Mouse (Mus musculus) skeletal muscle tissue, adult 2 months (tissue): Measurements from ENCODE around the gene Mrps11.

ENCODE experiments used
- DNase-seq: peaks from one replicate; pipeline ENCODE4 v3.0.0-alpha.2; 2012; ENCODE audit warnings: low read depth, low spot score

Mrps11 gene

DNA sequence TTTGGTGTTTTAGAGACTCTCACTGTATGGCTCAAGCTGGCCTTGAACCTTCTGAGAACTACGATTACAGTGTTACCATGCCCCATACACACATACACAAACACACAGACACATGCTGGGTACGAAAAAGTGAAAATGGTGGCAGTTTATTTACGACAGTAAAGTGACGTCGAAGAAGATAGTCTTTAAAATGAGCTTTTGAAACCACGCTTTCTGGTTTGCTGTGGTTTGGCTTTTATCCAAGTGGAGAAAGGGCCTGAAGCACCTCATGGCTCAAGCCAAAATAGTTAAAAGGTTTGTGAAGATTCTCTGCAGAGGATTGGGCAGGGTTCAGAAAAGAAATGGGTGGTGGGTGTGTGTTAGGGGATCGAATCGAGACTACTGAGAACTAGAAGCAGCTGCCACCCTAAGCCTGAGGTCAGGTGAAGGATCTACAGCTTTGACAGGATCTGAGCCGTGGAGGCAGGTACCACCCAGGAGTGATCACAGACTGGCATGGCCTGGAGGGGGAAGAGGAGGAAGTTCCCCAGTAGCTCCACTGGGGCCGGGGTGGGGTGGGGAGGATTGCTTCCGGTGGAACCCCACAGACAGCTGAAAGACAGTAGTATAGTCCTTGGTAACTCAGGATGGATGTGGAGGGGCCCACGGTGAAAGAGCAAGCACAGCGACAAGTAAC is 11.1 kb downstream of the Mrps11 start:
- DNase-seq, result no peak

- no peak for DNase-seq
Observed at GRCm38 (mm10) chr7:78794571-78795092, 11.7 kb downstream of the Mrps11 start.

- no peak for DNase-seq
Observed at GRCm38 (mm10) chr7:78796624-78797023, 13.7 kb downstream of the Mrps11 start.

- no peak for DNase-seq
Observed at GRCm38 (mm10) chr7:78797843-78798455, 15.0 kb downstream of the Mrps11 start.

GRCm38 (mm10) chr7:78799730-78800496 is 17.0 kb downstream of the Mrps11 start:
- DNase-seq, result no peak

DNA sequence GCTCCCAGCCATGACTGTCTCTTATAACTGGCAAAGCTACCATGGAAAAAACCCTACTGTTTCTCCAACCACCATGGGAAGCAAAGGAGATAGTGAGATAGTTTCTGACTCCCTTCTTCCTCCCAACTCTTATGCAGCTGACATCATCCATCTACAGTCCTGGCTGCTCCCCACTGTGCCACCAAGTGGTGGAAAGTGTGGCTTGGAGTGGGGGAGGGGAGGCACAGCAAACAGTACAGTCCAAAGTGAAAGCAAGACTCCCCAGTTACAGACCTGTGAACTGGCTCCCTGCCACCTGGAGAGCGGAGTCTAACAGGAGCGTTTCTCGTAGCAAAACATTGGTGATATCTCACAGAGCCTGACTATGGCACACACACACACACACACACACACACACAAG is 20.9 kb downstream of the Mrps11 start:
- no peak for DNase-seq

DNA sequence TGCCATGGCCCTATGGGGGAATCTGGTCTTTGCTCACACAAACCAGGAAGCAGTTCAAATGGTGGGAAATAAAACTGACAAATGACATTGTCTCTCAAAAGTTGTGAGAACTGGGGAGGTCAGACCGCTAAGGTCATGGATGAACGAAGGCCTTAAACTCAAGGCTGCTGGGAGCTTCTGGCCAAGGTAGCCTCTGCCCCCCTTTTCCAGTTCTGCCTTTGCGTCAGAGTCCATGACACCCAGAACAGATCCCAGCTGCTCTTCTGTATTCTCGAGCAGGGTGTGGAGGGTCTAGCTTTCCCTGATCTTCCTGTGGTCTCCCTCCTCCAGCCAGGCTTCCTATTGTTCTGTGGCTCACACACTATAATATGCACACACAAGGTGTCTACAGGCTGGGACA is 24.3 kb downstream of the Mrps11 start:
- no peak for DNase-seq

- no peak for DNase-seq
Observed at GRCm38 (mm10) chr7:78813791-78814190, 30.9 kb downstream of the Mrps11 start.

- peak; percentile 19 for DNase-seq
Observed at GRCm38 (mm10) chr7:78814766-78815165, 31.8 kb downstream of the Mrps11 start.

GRCm38 (mm10) chr7:78818336-78818735 is 35.4 kb downstream of the Mrps11 start:
- DNase-seq, result no peak

- no peak for DNase-seq
Observed at GRCm38 (mm10) chr7:78826682-78827385, 43.9 kb downstream of the Mrps11 start.

DNA sequence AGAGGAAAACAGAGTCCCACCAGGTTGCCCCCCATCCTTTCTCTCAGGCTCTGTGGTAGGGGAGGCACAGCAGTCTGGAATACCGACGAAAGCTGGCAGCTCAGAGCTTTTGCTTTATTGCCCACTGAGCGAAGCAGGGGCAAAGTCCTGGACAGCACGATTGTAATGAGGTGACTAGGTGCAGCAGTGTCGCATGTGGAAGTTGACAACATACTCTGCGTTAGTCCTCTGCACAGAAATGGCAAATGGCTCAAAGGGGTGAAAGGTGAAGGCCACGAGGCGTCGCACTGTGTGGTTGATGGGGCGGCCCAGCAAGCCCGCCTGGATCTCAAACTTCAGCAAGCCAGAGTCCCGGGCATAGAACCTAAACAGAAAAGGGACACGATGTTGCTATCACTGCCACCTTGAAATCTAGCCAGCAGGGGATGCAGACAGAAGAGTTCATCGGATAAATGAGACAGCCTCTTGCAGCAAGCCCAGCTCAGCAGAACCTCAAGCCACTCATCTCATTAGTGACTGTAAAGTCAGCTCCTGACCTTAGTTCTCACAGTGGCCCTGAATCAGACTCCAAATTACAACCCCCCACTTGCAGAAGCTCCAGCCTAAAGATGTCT is 44.9 kb downstream of the Mrps11 start:
- peak; percentile 79 for DNase-seq

DNA sequence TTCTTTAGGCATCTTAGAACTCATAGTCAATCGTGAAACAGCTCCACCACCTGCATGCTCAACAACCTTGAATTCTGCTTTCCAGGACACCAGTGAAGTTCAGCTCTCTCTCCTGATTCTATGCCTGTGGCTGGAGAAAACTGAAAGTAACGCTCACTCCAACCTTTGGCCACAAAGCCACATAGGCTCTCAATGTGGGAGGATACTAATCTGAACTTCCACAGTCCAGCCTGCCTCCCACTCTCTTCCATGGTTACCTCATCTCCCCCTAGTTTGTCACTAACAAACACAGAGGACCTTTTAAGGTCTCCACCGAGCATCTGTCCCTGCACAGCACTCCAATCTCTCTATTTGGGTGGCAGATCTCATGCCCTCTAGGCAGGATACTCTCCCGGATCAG is 52.7 kb downstream of the Mrps11 start:
- DNase-seq, result no peak

GRCm38 (mm10) chr7:78837250-78837649 is 54.3 kb downstream of the Mrps11 start:
- DNase-seq, result no peak

DNA sequence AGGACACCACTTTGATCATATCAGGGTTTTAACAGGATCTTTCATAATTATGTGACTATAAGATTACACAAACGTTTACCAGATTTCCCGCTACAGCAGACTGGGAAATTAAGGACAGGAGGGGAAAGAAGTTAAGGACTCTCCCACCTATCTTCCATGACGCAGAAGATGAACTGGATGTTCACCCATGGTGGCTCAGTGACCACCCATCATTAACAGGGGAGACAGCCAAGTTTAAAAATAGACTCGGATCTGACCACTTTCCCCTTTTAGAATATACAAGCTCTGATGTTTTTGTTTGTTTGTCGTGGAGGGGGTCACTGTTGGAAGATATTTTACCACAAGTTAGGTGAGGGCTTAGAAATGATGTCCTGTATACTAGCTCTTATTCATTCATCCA is 58.7 kb downstream of the Mrps11 start:
- DNase-seq, result peak; percentile 46
